Mouse (Mus musculus) brain, embryonic 14.5 days (tissue): ENCODE data around the gene Edc4. TPM values are rescaled to one million over a fixed set of nuclear protein-coding genes. Genes with fewer than 3 reads are reported as not detected.

Experiments
- DNase-seq: peaks from one replicate; pipeline ENCODE4 v3.0.0-alpha.2; 2011; ENCODE audit warnings: low read depth
- CTCF ChIP-seq: fragments of 200-500 bp; IDR thresholded peaks from 2 replicates; pipeline ENCODE4 v1.5.1; 2012; ENCODE audit warnings: inconsistent platforms, mild to moderate bottlenecking, moderate library complexity, borderline replicate concordance; ENCODE audit not compliant: insufficient read depth, insufficient read length; ENCODE audit errors: extremely low read depth
- POLR2A ChIP-seq: fragments of 200-500 bp; IDR thresholded peaks from 2 replicates; pipeline ENCODE4 v1.6.1; 2012; ENCODE audit warnings: mild to moderate bottlenecking, inconsistent platforms, borderline replicate concordance; ENCODE audit not compliant: poor library complexity, insufficient read depth, insufficient read length, severe bottlenecking; ENCODE audit errors: extremely low read depth
- polyA plus RNA-seq: library from polyadenylated mRNA; depleted of rRNA; stranded (reverse); fragments of >200 nt; gene quantifications from 2 replicates; pipeline ENCODE4 v1.2.3, GENCODE M21; 2012; rRNA removed

Gene Edc4
- polyA plus RNA-seq, 1 experiment, result 85.4 TPM

GRCm38 (mm10) chr8:105935863-105936603 is 55.4 kb downstream of the Edc4 start:
- DNase-seq, result no peak
- TF ChIP-seq POLR2A, result no peak
- no peak for TF ChIP-seq CTCF

GRCm38 (mm10) chr8:105936866-105937475 is 56.3 kb downstream of the Edc4 start:
- peak; percentile 96 for DNase-seq
- no peak for TF ChIP-seq CTCF
- peak; percentile 31; the same call in 1 of the 2 replicates for TF ChIP-seq POLR2A

- TF ChIP-seq POLR2A, result no peak
- TF ChIP-seq CTCF, result no peak
- DNase-seq, result peak; percentile 58
Observed at GRCm38 (mm10) chr8:105937496-105938305, 57.0 kb downstream of the Edc4 start.

- DNase-seq, result peak; percentile 29
- TF ChIP-seq POLR2A (no peak), CTCF (no peak)
Observed at GRCm38 (mm10) chr8:105938306-105938669, 57.6 kb downstream of the Edc4 start, which contains the start of gene Psmb10. Psmb10 (minus strand) TSS chr8:105938444.

GRCm38 (mm10) chr8:105942026-105942425 is 61.3 kb downstream of the Edc4 start:
- no peak for DNase-seq
- TF ChIP-seq POLR2A, result no peak

- no peak for DNase-seq
- no peak for TF ChIP-seq CTCF
- no peak for TF ChIP-seq POLR2A
Observed at GRCm38 (mm10) chr8:105942542-105942941, 61.9 kb downstream of the Edc4 start.

DNA sequence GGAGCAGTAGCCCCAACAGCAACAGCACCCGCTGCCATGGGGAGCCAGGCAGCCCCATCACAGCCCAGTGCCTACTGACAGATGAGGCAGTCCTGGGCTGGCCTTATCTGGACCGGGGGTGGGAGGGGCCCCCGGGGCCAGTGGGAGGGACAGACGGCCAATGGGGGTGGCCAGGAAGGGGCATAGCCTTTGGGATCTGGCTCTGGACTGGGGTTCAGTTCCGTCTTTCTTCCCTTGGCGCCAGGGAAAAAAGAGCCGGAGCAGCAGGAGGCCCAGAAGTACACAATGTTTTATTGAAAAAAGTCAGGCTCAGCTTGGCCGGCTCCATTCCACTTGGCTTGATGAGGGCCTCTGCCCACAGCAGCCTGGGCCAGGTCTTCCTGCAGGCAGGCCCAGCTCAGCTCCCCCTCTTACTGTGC is 62.6 kb downstream of the Edc4 start, which contains the start of gene Lcat:
Gene Lcat, minus strand, starts transcription at position 62 of the 419 bp plus-strand sequence.
- no peak for TF ChIP-seq POLR2A
- TF ChIP-seq CTCF, result no peak
- peak; percentile 14 for DNase-seq

Other genes starting within 250 kb of the Edc4 start
- 36.6 and 54.8 TPM in 2 replicates for gene Ctcf, start 244.3 kb upstream of the Edc4 start, polyA plus RNA-seq
- 0.26 and 0.55 TPM in 2 replicates for gene Agrp, start 243.5 kb upstream of the Edc4 start, polyA plus RNA-seq
- gene Carmil2, start 194.6 kb upstream of the Edc4 start, polyA plus RNA-seq, result 13.7 and 20.5 TPM in 2 replicates
- gene Acd, start 179.8 kb upstream of the Edc4 start, polyA plus RNA-seq, result 62.5 and 79.9 TPM in 2 replicates
- 40.7 and 59.2 TPM in 2 replicates for gene Pard6a, start 179.7 kb upstream of the Edc4 start, polyA plus RNA-seq
- not detected in 2 replicates for gene 4933405L10Rik, start 173.2 kb upstream of the Edc4 start, polyA plus RNA-seq
- gene Enkd1, start 172.7 kb upstream of the Edc4 start, polyA plus RNA-seq, result 19.9 and 32.7 TPM in 2 replicates
- 56.1 and 62.6 TPM in 2 replicates for gene Gfod2, start 122.2 kb upstream of the Edc4 start, polyA plus RNA-seq
- gene Ranbp10, start 53.5 kb upstream of the Edc4 start, polyA plus RNA-seq, result 35.7 and 39.7 TPM in 2 replicates
- 0.37 and 0.54 TPM in 2 replicates for gene Tsnaxip1, start 53.1 kb upstream of the Edc4 start, polyA plus RNA-seq
- 83.0 and 109 TPM in 2 replicates for gene Cenpt, start 27.6 kb upstream of the Edc4 start, polyA plus RNA-seq
- gene Thap11, start 25.7 kb upstream of the Edc4 start, polyA plus RNA-seq, result 61.3 and 78.5 TPM in 2 replicates
- 190 and 196 TPM in 2 replicates for gene Nutf2, start 20.3 kb upstream of the Edc4 start, polyA plus RNA-seq
- gene Nrn1l, start 12.7 kb downstream of the Edc4 start, polyA plus RNA-seq, result 0.90 and 1.6 TPM in 2 replicates
- gene Pskh1, start 19.6 kb downstream of the Edc4 start, polyA plus RNA-seq, result 23.6 and 26.8 TPM in 2 replicates
- gene Ctrl, start 53.0 kb downstream of the Edc4 start, polyA plus RNA-seq, result 7.8 and 10.2 TPM in 2 replicates
- 51.6 and 64.8 TPM in 2 replicates for gene Psmb10, start 57.6 kb downstream of the Edc4 start, polyA plus RNA-seq
- 2.0 and 2.3 TPM in 2 replicates for gene Lcat, start 62.5 kb downstream of the Edc4 start, polyA plus RNA-seq
- gene Slc12a4, start 85.2 kb downstream of the Edc4 start, polyA plus RNA-seq, result 15.2 and 17.0 TPM in 2 replicates
- gene Dpep3, start 98.5 kb downstream of the Edc4 start, polyA plus RNA-seq, result not detected in 2 replicates
- gene Dus2, start 110.5 kb downstream of the Edc4 start, polyA plus RNA-seq, result 22.9 and 24.4 TPM in 2 replicates
- not detected in 2 replicates for gene Dpep2nb, start 125.1 kb downstream of the Edc4 start, polyA plus RNA-seq
- 16.5 and 17.8 TPM in 2 replicates for gene Ddx28, start 131.0 kb downstream of the Edc4 start, polyA plus RNA-seq
- 11.1 and 13.1 TPM in 2 replicates for gene Nfatc3, start 178.0 kb downstream of the Edc4 start, polyA plus RNA-seq